Mouse (Mus musculus): ENCODE measurements around the gene Afdn.

The Afdn gene

GRCm38 (mm10) chr17:13759853-13760627 is at the start of gene Afdn:
Gene Afdn, plus strand, starts transcription at chr17:13760539.
- peak; percentile 72 for DNase-seq (ENCODE audit: low read depth, low spot score)

GRCm38 (mm10) chr17:13711173-13711572 is 49.2 kb upstream of the Afdn start:
- DNase-seq (ENCODE audit: low read depth, low spot score) = no peak

- no peak for DNase-seq (ENCODE audit: low read depth, low spot score)
Measured at GRCm38 (mm10) chr17:13712116-13712515, 48.2 kb upstream of the Afdn start.

GRCm38 (mm10) chr17:13712518-13712917 is 47.8 kb upstream of the Afdn start:
- no peak for DNase-seq (ENCODE audit: low read depth, low spot score)

DNA sequence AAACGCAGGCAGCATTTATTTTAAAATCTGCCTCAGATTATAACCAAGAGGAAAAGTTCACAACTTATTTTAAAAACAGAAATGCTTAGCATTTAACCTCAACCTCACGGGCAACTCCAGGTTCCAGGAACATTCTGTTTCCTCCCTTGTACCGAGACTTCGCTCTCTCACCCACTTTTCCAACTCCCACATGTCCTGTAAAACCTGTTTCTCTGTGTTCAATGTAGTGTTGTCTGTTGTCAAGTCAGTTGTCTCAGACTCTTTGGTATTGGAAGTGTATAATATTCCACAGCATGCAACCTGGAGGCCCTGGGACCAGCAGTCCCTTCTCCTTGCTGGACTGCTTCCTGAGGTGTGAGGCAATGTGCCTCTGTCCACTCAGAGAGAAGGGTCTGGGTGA is 46.2 kb upstream of the Afdn start:
- DNase-seq (ENCODE audit: low read depth, low spot score) = no peak

DNA sequence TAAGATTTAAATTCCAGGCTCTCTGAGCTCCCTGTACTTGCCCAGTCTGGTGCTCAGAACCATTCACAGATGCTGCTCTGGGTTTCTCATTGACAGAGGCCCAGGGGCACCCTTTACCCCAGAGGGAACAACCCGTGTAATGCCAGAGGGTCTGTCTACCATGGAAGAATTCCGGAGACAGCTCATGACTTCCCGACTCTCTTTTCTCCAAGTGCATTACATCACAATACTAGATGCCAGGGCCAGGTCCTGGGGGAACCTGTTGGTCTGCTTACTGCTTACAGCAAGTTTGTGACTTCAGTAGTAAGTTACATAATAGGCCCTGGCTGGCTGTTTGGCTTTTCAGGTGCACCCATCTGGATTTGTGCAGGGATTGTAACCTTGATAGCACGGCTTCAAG is 45.7 kb upstream of the Afdn start:
- no peak for DNase-seq (ENCODE audit: low read depth, low spot score)

GRCm38 (mm10) chr17:13715511-13715910 is 44.8 kb upstream of the Afdn start:
- DNase-seq (ENCODE audit: low read depth, low spot score) = no peak

DNA sequence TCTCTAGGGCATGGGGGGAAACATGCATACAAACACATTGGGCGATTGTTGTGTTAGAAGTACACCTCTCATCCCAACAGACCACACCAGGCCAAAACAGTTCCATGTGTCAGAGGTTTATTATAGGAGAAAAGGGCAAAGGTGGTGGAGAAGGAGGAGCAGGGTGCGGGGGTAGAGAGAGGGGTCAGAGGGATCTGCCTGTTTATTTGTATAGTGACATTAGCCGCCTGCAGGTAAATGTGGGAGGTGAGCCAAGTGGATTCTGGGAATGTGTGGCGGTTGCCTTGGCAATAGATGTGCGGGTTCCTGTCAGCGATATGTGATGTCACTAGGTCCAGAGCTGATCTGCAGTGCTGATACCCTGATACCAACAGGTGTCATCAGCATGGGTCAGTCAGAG is 44.0 kb upstream of the Afdn start:
- DNase-seq (ENCODE audit: low read depth, low spot score) = no peak

GRCm38 (mm10) chr17:13717428-13717827 is 42.9 kb upstream of the Afdn start:
- DNase-seq (ENCODE audit: low read depth, low spot score) = no peak

GRCm38 (mm10) chr17:13720187-13720586 is 40.2 kb upstream of the Afdn start:
- no peak for DNase-seq (ENCODE audit: low read depth, low spot score)

GRCm38 (mm10) chr17:13721372-13721771 is 39.0 kb upstream of the Afdn start:
- DNase-seq (ENCODE audit: low read depth, low spot score) = no peak

DNA sequence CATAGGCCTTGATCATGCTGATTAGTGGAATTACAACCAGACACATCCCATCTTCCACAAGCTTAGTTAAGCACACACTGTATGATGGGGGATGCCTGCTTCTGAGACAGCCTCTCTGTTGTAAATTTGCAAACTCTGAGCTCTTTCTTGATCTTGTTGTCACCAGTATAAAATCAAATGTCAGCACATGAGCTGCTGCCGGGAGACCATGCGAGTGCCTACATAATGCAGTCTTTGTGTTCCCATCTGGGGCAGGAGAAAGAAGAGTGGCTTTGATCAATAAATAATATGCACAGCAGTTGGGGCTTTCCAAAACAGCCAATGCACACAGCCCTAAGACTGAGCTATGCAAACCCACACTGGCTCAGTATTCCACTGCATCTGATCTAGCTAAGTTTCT is 37.9 kb upstream of the Afdn start:
- DNase-seq (ENCODE audit: low read depth, low spot score) = no peak

GRCm38 (mm10) chr17:13725004-13725550 is 35.3 kb upstream of the Afdn start:
- DNase-seq (ENCODE audit: low read depth, low spot score) = no peak

DNA sequence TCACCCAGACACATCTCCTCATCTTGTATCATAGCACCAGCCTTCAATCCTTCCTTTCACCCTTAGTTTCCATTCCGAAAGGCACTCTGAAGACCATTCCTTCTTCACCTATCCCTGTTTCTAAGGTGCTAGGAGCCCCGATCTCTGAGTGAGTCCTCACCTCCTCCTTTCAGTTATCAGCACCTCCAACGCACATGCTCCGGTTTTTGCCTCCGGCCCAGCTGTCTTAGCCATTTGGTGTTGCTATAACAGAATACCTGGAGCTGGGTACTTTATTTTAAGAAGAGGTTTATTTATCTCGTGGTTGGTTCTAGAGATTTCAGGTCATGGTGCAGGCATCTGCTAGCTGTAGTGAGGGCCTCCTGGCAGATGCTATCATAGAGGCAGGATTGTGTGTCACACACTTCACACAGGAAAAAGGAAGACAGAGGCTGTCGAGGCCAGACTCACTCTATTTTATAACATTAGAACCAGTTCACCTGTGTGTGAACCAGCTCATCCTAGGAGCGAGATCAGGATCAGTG is 33.4 kb upstream of the Afdn start:
- no peak for DNase-seq (ENCODE audit: low read depth, low spot score)

DNA sequence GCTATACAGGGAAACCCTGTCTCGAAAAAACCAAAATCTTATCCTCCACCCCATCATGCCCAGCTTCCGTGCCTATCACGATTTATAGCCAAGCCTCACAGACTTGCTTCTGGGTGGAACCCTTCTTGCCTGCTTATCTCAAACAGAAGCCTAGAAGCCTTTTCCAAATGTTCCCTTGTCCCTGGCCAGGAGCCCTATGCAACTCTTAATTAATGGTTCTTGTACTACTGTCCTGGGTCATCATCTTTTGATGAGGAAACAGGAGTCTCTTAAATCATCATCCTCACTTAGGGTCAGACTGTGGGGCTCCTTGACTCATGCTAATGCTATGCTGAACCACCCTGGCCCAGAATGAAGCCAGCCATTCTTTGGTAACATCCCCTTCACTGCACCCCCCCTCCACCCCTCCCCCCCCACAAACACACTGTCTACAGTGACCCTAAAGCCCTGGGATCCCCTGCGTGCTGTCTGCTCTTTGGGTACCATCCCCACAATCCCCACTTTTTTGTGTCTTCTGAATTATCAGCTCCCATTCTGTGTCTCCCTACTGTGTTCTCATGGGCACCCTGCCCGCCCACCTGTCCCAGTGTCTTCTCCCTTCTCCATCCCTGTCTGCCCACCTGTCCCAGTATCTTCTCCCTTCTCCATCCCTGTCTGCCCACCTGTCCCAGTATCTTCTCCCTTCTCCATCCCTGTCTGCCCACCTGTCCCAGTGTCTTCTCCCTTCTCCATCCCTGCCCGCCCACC is 29.2 kb upstream of the Afdn start:
- DNase-seq (ENCODE audit: low read depth, low spot score) = no peak

DNA sequence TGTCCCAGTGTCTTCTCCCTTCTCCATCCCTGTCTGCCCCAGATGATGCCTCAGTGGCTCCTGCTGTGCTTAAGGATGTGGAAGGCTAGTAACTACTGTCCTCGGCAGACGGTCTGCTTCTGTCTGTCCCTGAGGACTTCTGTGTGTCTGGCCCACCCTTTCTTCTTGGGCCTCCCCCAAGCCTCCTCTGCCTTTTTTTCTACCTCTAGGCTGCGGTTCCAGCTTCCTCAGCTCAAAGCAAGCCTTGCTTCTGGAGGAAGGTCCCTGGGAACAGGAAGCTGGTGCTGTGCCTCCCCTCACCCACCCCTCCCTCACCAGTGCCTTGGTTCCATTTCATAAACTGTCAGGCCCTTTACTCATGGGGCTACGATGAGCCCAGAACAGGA is 28.6 kb upstream of the Afdn start:
- DNase-seq (ENCODE audit: low read depth, low spot score) = no peak

- DNase-seq (ENCODE audit: low read depth, low spot score) = no peak
Measured at GRCm38 (mm10) chr17:13732685-13733084, 27.7 kb upstream of the Afdn start.

DNA sequence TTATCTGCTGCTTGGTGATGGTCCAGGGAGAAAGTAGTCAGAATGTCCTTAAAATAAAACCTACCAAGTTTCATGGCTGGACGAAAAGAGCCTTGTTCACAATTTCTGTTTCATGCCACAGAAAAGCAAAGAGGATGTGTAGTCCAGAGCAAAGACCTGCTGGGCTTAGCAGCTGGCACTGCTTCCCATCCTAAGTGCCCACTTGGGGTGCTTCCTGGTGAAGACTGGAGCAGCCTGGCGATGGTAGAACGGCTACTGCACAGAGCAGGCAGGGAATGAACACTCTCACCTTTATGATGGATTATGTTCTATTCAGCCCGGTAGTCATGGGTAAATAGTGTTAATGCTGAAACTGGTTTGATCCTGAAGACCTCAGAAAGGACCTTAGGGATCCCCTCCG is 26.4 kb upstream of the Afdn start:
- DNase-seq (ENCODE audit: low read depth, low spot score) = no peak

DNA sequence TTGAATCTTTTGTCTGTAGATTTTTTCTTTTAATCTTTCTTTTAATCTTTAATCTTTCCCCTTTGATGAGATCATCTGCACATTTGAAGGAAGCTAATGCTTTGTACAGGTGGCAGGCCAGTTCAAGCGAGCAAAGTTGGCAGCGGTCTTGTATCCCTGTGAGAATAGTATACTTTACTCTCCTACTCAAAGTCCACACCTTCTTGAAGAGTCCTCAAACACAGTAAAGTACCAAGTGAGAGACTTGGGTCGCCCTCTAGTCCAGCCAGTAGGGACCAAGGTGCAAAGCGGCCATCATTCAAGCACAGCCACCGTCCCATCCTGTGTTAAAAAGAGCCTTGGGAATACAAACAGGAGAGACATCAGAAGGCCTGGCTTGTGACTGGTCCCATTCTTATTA is 25.3 kb upstream of the Afdn start:
- no peak for DNase-seq (ENCODE audit: low read depth, low spot score)

- no peak for DNase-seq (ENCODE audit: low read depth, low spot score)
Measured at GRCm38 (mm10) chr17:13735803-13736282, 24.5 kb upstream of the Afdn start.

- DNase-seq (ENCODE audit: low read depth, low spot score) = no peak
Measured at GRCm38 (mm10) chr17:13737336-13737735, 23.0 kb upstream of the Afdn start.

DNA sequence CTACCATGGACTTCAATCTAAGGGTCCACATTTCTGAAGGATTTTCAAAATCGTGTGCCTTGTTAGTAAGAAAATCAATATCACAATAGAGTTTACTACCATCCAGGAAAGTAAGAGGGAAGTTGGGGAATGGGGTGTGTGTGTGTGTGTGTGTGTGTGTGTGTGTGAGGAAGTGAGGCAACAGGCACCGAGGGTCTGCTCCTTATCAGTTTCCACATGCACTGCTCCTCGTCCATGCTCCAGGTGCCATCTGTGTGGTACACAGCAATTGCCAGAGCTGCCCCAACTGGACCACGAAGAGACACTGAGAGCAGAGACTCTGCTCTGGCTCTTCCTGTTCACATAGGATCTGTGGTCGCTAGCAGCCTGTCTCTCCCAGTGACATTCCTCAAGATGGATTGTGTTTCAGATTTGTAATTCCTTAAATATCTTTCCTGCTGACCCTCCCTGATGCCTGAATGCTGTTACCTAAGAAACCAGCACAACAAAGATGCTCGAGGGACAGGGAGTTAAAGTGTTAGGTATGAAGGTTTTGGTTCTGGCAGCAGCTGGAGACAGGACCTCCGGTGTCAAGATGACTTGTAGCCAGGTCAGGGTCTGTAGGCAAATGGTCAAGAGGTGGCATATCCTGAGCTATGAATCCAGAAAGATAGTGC is 22.1 kb upstream of the Afdn start:
- DNase-seq (ENCODE audit: low read depth, low spot score) = no peak

All from embryo, embryonic 11.5 days (tissue).